Mouse (Mus musculus) limb, embryonic 12.5 days (tissue): ENCODE measurements at regions not wholly inside any gene's neighbourhood (a gene's known extent, or its start where the extent isn't known, plus 50 kb on each side); places are given as distances from the start of the nearest gene placed in this dataset.
"Not testable (repeated sequence)": the region's sequence is repeated elsewhere in the genome, so short reads cannot be mapped to it uniquely, and the experiment has no call there.

ENCODE experiments used
- ATAC-seq: fragments of 200-750 bp; cut with Nextera tagmentation; 2 replicates; pipeline ENCODE4 v1.8.0; 2017; ENCODE audit warnings: low read depth, moderate TSS enrichment; ENCODE audit not compliant: insufficient number of reproducible peaks, insufficient read depth, low FRiP score, low TSS enrichment
- H3K27ac ChIP-seq: fragments of 300-500 bp; sonication (generic); 2 replicates; pipeline ENCODE4 v1.5.1; 2016; ENCODE audit warnings: mild to moderate bottlenecking, moderate library complexity
- H3K27me3 ChIP-seq: fragments of 300-500 bp; sonication (generic); 2 replicates; pipeline ENCODE4 v1.6.1; 2016; ENCODE audit warnings: mild to moderate bottlenecking, moderate library complexity
- H3K36me3 ChIP-seq: fragments of 300-500 bp; sonication (generic); 2 replicates; pipeline ENCODE4 v1.6.1; 2016; ENCODE audit warnings: mild to moderate bottlenecking, moderate library complexity
- H3K4me1 ChIP-seq: fragments of 300-500 bp; sonication (generic); replicated peaks from 2 replicates; pipeline ENCODE4 v1.6.1; 2016
- H3K4me2 ChIP-seq: fragments of 300-500 bp; sonication (generic); 2 replicates; pipeline ENCODE4 v1.6.1; 2016; ENCODE audit warnings: mild to moderate bottlenecking, moderate library complexity
- H3K4me3 ChIP-seq: fragments of 300-500 bp; sonication (generic); replicated peaks from 2 replicates; pipeline ENCODE4 v1.5.1; 2016; ENCODE audit warnings: mild to moderate bottlenecking
- H3K9ac ChIP-seq: fragments of 300-500 bp; sonication (generic); replicated peaks from 2 replicates; pipeline ENCODE4 v1.6.1; 2016; ENCODE audit warnings: mild to moderate bottlenecking, moderate library complexity
- H3K9me3 ChIP-seq: fragments of 300-500 bp; sonication (generic); 2 replicates; pipeline ENCODE4 v1.6.1; 2016; ENCODE audit warnings: mild to moderate bottlenecking, moderate library complexity
- WGBS: fragments of 180-500 bp; shearing (Covaris S2); methylation state at CpG from one replicate; pipeline ENCODE4 v1.1.7; 2016; 5-methylcytosine and 5-hydroxymethylcytosine counted together

DNA sequence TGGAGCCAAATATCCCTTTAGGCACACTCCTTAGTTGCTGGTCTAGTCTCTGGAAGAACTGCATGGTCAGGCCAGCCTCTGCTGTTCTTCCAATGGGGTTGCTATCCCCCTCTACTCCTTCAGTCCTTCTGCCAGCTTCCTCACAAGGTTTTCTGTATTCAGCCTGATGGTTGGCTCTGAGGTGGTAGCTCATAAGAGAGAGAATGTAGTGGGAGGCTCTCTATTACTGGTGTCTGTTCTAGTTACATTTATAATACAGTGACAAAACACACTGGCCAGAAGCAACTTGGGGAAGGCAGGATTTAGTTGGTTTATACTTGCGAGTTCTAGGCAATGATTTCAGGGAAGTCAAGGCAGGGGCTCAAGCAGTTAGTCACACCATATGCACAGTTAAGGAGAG is 341.1 kb upstream of the Igfbp7 start:
- no peaks in the 10 kb centered on the region for H3K36me3 ChIP-seq
- WGBS: 93% methylated on average over 1 of the region's 1 CpGs
- no peaks in the 10 kb centered on the region for H3K27me3 ChIP-seq
- H3K9ac ChIP-seq: no peak overlapping the region
- ATAC-seq: no peak
- no peaks in the 10 kb centered on the region for H3K9me3 ChIP-seq
- H3K4me2 ChIP-seq: no peak overlapping the region
- H3K4me1 ChIP-seq: no peaks in the 10 kb centered on the region
- H3K27ac ChIP-seq: no peak overlapping the region
- H3K4me3 ChIP-seq: no peak overlapping the region

DNA sequence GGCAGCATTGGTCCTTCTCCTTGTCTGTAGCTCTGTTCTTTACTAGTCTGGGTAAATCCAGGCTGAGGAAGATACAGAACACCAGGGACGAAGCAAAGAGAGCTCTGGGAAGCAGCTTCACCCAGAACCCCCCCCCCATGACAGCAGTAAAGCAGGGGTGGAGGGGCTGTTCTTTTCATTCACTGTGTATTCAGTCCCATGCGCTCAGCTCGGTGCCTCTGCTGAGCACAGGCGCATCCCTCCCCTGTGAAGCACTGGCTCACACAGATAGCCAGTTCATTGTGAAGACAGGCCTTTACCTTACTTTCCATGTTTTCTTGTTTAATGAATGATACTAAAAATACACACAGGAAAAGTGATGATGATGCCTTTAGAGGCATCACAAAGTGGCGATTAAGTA is 338.8 kb upstream of the Igfbp7 start:
- H3K36me3 ChIP-seq: no peaks in the 10 kb centered on the region
- no peak overlapping the region for H3K9ac ChIP-seq
- 87% methylated on average over 5 of the region's 5 CpGs for WGBS
- H3K4me2 ChIP-seq: no peak overlapping the region
- H3K4me3 ChIP-seq: no peak overlapping the region
- H3K27ac ChIP-seq: no peak overlapping the region
- no peaks in the 10 kb centered on the region for H3K9me3 ChIP-seq
- ATAC-seq: no peak
- H3K4me1 ChIP-seq: no peaks in the 10 kb centered on the region
- H3K27me3 ChIP-seq: no peaks in the 10 kb centered on the region

DNA sequence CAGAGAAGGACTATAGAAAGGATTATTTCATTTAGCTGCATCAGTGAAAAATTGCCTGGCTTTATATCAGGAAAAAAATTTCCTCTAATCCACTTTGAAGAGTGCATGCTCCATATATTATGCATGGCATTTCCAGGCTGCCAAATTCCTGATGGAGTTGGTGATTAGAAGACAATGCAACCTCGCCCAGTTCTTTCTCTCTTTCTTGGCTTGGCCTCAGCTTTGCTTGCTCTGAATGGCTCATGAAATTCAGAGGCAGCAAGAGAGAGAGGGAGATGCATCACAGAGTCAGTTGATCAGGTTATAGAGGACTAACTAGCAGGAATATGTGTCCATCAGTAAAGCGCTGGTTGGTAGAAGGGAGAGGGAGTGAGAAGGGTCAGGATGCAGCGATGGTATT is 335.6 kb upstream of the Igfbp7 start:
- Histone ChIP-seq H3K4me1 (no peaks in the 10 kb centered on the region), H3K27me3 (no peaks in the 10 kb centered on the region), H3K9me3 (no peaks in the 10 kb centered on the region), H3K4me2 (no peak overlapping the region), H3K9ac (no peak overlapping the region), H3K4me3 (no peak overlapping the region), H3K36me3 (no peaks in the 10 kb centered on the region), H3K27ac (no peak overlapping the region)
- no peak for ATAC-seq
- 84% methylated on average over 3 of the region's 3 CpGs for WGBS

DNA sequence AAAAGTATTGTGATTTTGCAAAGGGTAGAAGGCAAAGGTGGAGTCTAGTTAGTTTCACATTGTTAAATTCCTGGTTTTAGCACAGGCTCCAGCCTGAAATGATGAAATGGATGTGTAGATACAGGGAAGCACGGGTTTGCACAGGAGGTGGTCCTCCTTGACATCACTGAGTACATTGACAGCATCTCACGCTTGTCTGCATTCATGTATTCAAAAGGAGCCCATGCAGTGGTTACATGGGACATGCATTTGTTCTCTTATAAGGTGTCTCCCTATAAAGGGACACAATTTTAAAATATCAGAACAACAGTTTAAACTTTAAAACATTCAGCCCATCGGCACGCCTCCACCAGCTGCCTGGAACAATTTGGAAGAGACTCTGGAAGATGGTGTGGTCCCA is 322.4 kb upstream of the Igfbp7 start:
- not testable (repeated sequence) for H3K4me1 ChIP-seq, H3K36me3 ChIP-seq, ATAC-seq, H3K9me3 ChIP-seq, H3K27me3 ChIP-seq, H3K27ac ChIP-seq, H3K4me2 ChIP-seq, H3K4me3 ChIP-seq, H3K9ac ChIP-seq
- WGBS: 83% methylated on average over 4 of the region's 4 CpGs

DNA sequence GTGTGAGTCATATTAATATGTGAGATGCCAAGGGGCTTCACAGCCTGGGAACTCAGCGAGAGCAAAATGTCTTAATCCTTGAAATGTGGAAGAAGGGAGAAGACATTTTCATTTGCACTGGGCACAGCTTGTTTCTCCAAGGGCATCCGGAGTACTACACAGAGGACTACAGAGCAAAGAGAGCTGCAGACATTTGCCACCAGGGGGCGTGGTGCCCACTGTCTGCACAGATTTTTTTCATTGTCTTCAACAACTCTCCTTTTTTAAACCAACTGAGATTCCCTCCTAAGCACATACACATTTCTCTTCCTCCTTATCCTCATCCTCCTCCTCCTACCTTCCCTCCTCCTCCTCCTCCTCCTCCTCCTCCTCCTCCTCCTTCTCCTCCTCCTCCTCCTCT is 273.8 kb upstream of the Igfbp7 start:
- Histone ChIP-seq H3K27ac (no peak overlapping the region), H3K27me3 (no peaks in the 10 kb centered on the region), H3K4me2 (no peak overlapping the region), H3K4me3 (no peak overlapping the region), H3K9me3 (no peaks in the 10 kb centered on the region), H3K36me3 (no peaks in the 10 kb centered on the region), H3K4me1 (no peaks in the 10 kb centered on the region), H3K9ac (no peak overlapping the region)
- 67% methylated on average over 3 of the region's 3 CpGs for WGBS
- no peak for ATAC-seq

DNA sequence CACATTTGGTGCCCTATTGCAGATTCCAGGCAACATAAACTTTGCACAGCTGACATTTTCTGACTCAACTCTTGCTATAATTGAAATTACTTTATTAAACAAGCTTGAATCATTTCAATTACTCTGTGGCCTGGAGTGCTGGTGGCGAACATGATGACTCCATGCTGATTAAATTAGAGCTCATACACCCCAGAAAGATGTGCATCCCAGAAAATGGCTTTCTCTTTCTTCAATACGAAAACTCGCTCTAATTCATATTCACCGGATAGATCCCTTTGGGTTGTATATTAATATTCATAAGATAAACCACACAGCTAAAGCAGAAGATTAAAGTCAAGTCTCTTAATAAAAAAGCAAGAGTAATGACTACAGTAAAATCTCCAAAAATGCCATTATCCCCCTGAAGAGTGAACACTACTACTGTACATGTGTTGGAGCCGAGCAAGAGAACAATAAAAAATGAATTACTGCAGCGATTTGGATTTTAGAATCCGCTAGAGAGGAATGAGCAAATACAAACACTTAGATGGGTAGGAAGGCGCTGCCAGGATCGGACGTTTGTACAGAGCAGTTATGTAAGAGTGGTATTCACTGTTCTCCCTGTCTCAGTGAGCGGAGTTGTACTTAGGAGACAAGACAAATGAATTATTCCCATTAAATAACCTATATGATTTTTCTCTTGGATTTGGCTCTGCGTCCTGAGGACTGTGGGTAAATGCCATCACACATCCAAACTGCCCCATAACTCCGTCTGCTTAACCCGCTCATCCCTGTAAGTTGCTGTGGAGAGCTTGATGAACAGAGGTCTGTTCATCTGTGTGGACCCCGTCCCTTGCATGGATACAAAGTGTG is 264.5 kb upstream of the Igfbp7 start:
- no peak for ATAC-seq
- Histone ChIP-seq H3K9ac (no peak overlapping the region), H3K4me2 (no peak overlapping the region), H3K27ac (no peak overlapping the region), H3K4me1 (no peaks in the 10 kb centered on the region), H3K36me3 (no peaks in the 10 kb centered on the region), H3K4me3 (no peak overlapping the region), H3K27me3 (no peaks in the 10 kb centered on the region), H3K9me3 (no peaks in the 10 kb centered on the region)
- 87% methylated on average over 15 of the region's 15 CpGs for WGBS

DNA sequence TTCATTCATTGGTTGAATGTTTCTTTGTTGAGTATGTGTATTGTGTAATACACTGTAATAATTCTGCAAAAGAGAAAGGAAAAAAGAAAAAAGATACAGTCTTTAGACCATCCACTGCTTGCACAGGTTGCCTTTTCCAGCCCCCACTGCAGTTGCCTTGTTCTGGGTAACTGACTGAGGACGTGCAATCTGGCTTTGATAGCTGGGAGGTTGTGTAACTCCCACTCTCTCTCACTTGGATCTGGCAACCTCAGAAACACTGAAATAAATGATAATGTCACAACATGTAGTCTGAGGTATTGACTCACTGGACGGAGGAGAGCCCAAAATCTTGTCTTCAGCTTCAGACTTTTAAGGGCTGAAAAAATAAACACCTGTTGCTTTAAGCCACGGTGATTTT is 255.3 kb upstream of the Igfbp7 start:
- H3K27ac ChIP-seq: no peak overlapping the region
- ATAC-seq: no peak
- H3K27me3 ChIP-seq: no peaks in the 10 kb centered on the region
- H3K4me2 ChIP-seq: no peak overlapping the region
- no peaks in the 10 kb centered on the region for H3K36me3 ChIP-seq
- no peak overlapping the region for H3K9ac ChIP-seq
- H3K4me1 ChIP-seq: no peaks in the 10 kb centered on the region
- H3K4me3 ChIP-seq: no peak overlapping the region
- H3K9me3 ChIP-seq: no peaks in the 10 kb centered on the region
- WGBS: 82% methylated on average over 3 of the region's 3 CpGs

DNA sequence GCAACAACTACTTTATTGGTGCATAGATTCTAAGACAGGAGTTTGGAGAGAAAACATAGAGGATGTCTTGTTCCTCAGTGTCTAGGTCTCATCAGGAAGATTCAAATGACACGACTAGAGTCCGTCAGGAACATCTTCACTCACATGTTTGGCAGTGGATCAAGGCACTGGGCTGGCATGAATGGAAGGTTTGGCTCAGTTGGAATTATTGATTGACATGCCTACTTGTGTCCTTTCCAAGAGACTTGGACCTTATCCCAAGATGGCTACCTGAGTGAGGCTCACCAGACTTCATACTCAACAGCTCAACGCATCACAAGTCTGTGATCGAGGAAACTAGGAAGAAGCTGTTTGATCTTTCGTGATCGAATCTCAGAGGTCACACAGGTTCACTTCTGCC is 251.2 kb upstream of the Igfbp7 start:
- WGBS: 87% methylated on average over 6 of the region's 6 CpGs
- Histone ChIP-seq H3K9ac (no peak overlapping the region), H3K27ac (no peak overlapping the region), H3K4me1 (no peaks in the 10 kb centered on the region), H3K4me2 (no peak overlapping the region), H3K9me3 (no peaks in the 10 kb centered on the region), H3K4me3 (no peak overlapping the region), H3K36me3 (no peaks in the 10 kb centered on the region), H3K27me3 (no peaks in the 10 kb centered on the region)
- ATAC-seq: no peak

DNA sequence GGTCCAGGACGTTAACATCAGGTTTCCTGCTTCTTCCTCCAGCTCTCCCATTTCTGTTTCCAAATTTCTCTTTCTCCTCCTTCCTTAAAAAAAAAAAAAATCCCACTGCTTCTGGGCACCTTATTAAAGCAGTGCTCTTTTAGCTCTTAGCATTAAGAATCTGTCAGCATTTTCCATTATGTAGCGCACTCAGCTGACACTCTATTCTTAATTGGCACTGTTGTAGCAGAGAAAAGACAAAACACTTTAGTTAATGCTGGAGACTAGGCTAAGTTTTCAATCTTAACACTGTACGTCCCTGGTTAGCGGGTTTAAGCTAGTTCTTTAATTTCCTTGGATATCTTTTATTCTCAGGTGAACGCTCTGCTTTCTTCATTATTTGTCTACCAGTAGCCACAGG is 236.8 kb upstream of the Igfbp7 start:
- H3K4me1 ChIP-seq: no peaks in the 10 kb centered on the region
- H3K36me3 ChIP-seq: no peaks in the 10 kb centered on the region
- H3K9me3 ChIP-seq: no peaks in the 10 kb centered on the region
- H3K27ac ChIP-seq: no peak overlapping the region
- H3K27me3 ChIP-seq: no peaks in the 10 kb centered on the region
- H3K4me3 ChIP-seq: no peak overlapping the region
- ATAC-seq: no peak
- H3K4me2 ChIP-seq: no peak overlapping the region
- WGBS: 91% methylated on average over 5 of the region's 5 CpGs
- no peak overlapping the region for H3K9ac ChIP-seq

DNA sequence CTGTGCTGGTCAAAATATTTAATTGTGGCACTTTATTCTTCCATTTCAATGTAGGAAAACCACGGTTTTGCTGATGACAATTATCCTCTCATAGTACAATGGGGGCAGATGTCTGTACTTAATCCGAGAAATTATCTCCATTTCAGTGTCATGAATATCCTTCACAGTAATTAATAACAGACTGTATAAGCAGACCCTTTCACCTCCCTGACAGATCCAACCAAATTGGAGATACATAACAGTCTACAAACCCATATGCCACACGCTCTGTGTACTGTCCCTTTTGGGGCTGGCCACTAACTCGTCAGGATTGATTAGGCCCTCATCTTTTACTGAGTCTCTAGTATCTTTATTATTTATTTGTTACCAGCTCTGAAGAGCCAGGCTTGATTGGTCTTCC is 212.6 kb upstream of the Igfbp7 start:
- H3K4me3 ChIP-seq: no peak overlapping the region
- H3K27ac ChIP-seq: no peak overlapping the region
- no peaks in the 10 kb centered on the region for H3K9me3 ChIP-seq
- ATAC-seq: no peak
- H3K4me1 ChIP-seq: no peaks in the 10 kb centered on the region
- H3K36me3 ChIP-seq: no peaks in the 10 kb centered on the region
- WGBS: 80% methylated on average over 4 of the region's 4 CpGs
- H3K27me3 ChIP-seq: no peaks in the 10 kb centered on the region
- H3K9ac ChIP-seq: no peak overlapping the region
- no peak overlapping the region for H3K4me2 ChIP-seq

DNA sequence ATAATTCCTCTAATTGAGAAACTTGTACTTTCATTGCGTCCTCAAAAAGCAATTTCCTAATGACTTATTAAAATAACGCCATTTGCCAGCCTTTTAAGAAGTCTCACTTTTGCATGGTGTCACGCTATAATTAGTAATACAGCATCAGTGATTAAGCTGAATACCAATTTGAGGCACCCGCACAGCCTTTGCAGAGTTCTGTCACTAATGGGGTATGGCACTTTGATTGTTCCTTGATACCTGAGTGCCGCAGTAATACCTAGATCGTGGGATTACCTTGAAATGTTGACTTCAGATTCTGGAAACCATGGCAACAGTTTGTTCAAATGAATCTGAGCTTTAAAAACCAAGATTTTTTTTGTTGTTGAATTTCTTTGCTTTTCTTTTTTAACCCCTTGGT is 202.7 kb upstream of the Igfbp7 start:
- H3K4me2 ChIP-seq: no peak overlapping the region
- no peaks in the 10 kb centered on the region for H3K36me3 ChIP-seq
- no peaks in the 10 kb centered on the region for H3K9me3 ChIP-seq
- H3K4me3 ChIP-seq: no peak overlapping the region
- H3K4me1 ChIP-seq: no peaks in the 10 kb centered on the region
- H3K27ac ChIP-seq: no peak overlapping the region
- 91% methylated on average over 6 of the region's 6 CpGs for WGBS
- ATAC-seq: no peak
- no peaks in the 10 kb centered on the region for H3K27me3 ChIP-seq
- no peak overlapping the region for H3K9ac ChIP-seq

DNA sequence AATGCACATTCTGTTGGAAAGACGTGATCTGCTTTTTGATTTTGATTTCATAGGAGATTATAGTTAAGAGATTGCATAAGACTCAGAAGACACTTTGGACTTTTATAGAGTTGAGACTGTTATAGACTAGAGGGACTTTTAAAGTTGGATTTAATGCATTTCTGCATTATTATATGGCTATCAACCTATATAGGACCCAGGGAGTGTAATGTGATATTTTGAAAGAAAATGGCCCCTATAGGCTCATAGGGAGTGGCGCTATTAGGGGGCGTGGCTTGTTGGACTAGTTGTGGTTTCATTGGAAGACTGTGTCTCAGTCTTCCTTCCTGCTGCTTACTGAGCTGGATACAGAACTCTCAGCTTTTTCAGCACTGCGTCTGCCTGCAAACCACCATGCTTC is 186.9 kb upstream of the Igfbp7 start:
- H3K27ac ChIP-seq: no peak overlapping the region
- H3K36me3 ChIP-seq: no peaks in the 10 kb centered on the region
- no peak overlapping the region for H3K4me3 ChIP-seq
- H3K27me3 ChIP-seq: no peaks in the 10 kb centered on the region
- no peak overlapping the region for H3K4me2 ChIP-seq
- no peak for ATAC-seq
- H3K9ac ChIP-seq: no peak overlapping the region
- 86% methylated on average over 4 of the region's 4 CpGs for WGBS
- no peaks in the 10 kb centered on the region for H3K9me3 ChIP-seq
- no peaks in the 10 kb centered on the region for H3K4me1 ChIP-seq
